Mouse (Mus musculus): ENCODE data around the gene Rpia. TPM values are rescaled to one million over a fixed set of nuclear protein-coding genes. Genes with fewer than 3 reads are reported as not detected.
"Not testable (repeated sequence)": the region's sequence is repeated elsewhere in the genome, so short reads cannot be mapped to it uniquely, and the experiment has no call there.

Rpia gene
- polyA plus RNA-seq, 1 experiment from 2014 or later: 3.3 TPM

DNA sequence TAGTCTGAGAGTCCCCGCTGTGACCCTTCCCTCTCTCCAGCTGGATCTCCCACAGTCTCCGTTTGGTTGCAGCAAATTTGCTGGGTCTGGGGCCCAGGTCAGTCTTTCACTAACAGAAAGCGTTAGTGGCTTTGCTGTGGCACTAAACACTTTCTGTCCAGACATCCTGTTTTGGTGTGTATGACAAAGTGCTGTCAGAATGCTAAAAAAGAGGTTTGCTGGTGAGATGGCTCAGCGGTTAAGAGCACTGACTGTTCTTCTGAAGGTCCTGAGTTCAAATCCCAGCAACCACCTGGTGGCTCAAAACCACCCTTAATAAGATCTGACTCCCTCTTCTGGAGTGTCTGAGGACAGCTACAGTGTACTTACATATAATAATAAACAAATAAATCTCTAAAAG is 31.2 kb upstream of the Rpia start:
- not testable (repeated sequence) for H3K4me2 ChIP-seq (ENCODE audit: low read length); H3K36me3 ChIP-seq (ENCODE audit: control insufficient read depth, insufficient read depth); H3K9me3 ChIP-seq (ENCODE audit: control insufficient read depth, low read length); H3K9ac ChIP-seq (replicated peaks; ENCODE audit: low read depth, low read length); ATAC-seq; H3K4me3 ChIP-seq (replicated peaks; ENCODE audit: low read length); H3K27me3 ChIP-seq (replicated peaks; ENCODE audit: control insufficient read depth, insufficient read depth, low read length); H3K4me1 ChIP-seq (replicated peaks; ENCODE audit: control insufficient read depth, insufficient read depth, low read length); H3K27ac ChIP-seq (ENCODE audit: low read length)
- WGBS: 69% methylated on average over 4 of the region's 4 CpGs

- Histone ChIP-seq H3K27ac (ENCODE audit: low read length) (no peak overlapping the region), H3K4me2 (ENCODE audit: low read length) (no peak overlapping the region), H3K4me3 (replicated peaks; ENCODE audit: low read length) (no peak overlapping the region), H3K36me3 (ENCODE audit: control insufficient read depth, insufficient read depth) (no peaks in the 10 kb centered on the region), H3K4me1 (replicated peaks; ENCODE audit: control insufficient read depth, insufficient read depth, low read length) (peaks cover 6% of the 10 kb centered on the region), H3K27me3 (replicated peaks; ENCODE audit: control insufficient read depth, insufficient read depth, low read length) (no peaks in the 10 kb centered on the region), H3K9ac (replicated peaks; ENCODE audit: low read depth, low read length) (no peak overlapping the region), H3K9me3 (ENCODE audit: control insufficient read depth, low read length) (no peaks in the 10 kb centered on the region)
- WGBS: 71% methylated on average over 5 of the region's 5 CpGs
- no peak for ATAC-seq
Measured at GRCm38 (mm10) chr6:70822386-70822910, 30.4 kb upstream of the Rpia start.

- no peak overlapping the region for H3K4me3 ChIP-seq (replicated peaks; ENCODE audit: low read length)
- no peak overlapping the region for H3K4me2 ChIP-seq (ENCODE audit: low read length)
- no peak overlapping the region for H3K27ac ChIP-seq (ENCODE audit: low read length)
- no peaks in the 10 kb centered on the region for H3K27me3 ChIP-seq (replicated peaks; ENCODE audit: control insufficient read depth, insufficient read depth, low read length)
- WGBS: 78% methylated on average over 2 of the region's 2 CpGs
- H3K36me3 ChIP-seq (ENCODE audit: control insufficient read depth, insufficient read depth): no peaks in the 10 kb centered on the region
- H3K9me3 ChIP-seq (ENCODE audit: control insufficient read depth, low read length): no peaks in the 10 kb centered on the region
- H3K4me1 ChIP-seq (replicated peaks; ENCODE audit: control insufficient read depth, insufficient read depth, low read length): peaks cover 6% of the 10 kb centered on the region
- no peak for ATAC-seq
- no peak overlapping the region for H3K9ac ChIP-seq (replicated peaks; ENCODE audit: low read depth, low read length)
Measured at GRCm38 (mm10) chr6:70821566-70821965, 29.5 kb upstream of the Rpia start.

GRCm38 (mm10) chr6:70815471-70815870 is 23.4 kb upstream of the Rpia start:
- Histone ChIP-seq H3K36me3 (ENCODE audit: control insufficient read depth, insufficient read depth) (no peaks in the 10 kb centered on the region), H3K9ac (replicated peaks; ENCODE audit: low read depth, low read length) (no peak overlapping the region), H3K27me3 (replicated peaks; ENCODE audit: control insufficient read depth, insufficient read depth, low read length) (no peaks in the 10 kb centered on the region), H3K4me2 (ENCODE audit: low read length) (no peak overlapping the region), H3K27ac (ENCODE audit: low read length) (no peak overlapping the region), H3K9me3 (ENCODE audit: control insufficient read depth, low read length) (no peaks in the 10 kb centered on the region), H3K4me1 (replicated peaks; ENCODE audit: control insufficient read depth, insufficient read depth, low read length) (no peaks in the 10 kb centered on the region), H3K4me3 (replicated peaks; ENCODE audit: low read length) (no peak overlapping the region)
- ATAC-seq: no peak
- WGBS: 87% methylated on average over 8 of the region's 8 CpGs

DNA sequence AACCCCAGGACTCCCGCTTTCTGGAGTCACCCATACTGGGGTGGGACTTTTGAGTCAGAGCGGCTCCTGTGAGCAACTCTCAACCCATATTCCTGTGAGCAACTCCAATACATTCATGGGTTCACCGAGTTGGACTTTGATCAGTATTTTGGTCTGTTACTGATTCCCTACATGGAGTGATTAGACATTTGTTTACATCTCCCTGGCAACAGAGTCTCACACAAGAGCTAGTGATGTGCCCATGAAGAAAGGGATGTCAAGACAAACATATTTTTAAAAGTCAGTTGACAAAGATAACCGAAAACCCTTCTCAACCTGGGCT is 22.6 kb upstream of the Rpia start:
- Histone ChIP-seq H3K9ac (replicated peaks; ENCODE audit: low read depth, low read length) (no peak overlapping the region), H3K4me2 (ENCODE audit: low read length) (no peak overlapping the region), H3K4me1 (replicated peaks; ENCODE audit: control insufficient read depth, insufficient read depth, low read length) (no peaks in the 10 kb centered on the region), H3K36me3 (ENCODE audit: control insufficient read depth, insufficient read depth) (no peaks in the 10 kb centered on the region), H3K4me3 (replicated peaks; ENCODE audit: low read length) (no peak overlapping the region), H3K27ac (ENCODE audit: low read length) (no peak overlapping the region), H3K27me3 (replicated peaks; ENCODE audit: control insufficient read depth, insufficient read depth, low read length) (no peaks in the 10 kb centered on the region), H3K9me3 (ENCODE audit: control insufficient read depth, low read length) (no peaks in the 10 kb centered on the region)
- no peak for ATAC-seq
- WGBS: 89% methylated on average over 4 of the region's 4 CpGs

DNA sequence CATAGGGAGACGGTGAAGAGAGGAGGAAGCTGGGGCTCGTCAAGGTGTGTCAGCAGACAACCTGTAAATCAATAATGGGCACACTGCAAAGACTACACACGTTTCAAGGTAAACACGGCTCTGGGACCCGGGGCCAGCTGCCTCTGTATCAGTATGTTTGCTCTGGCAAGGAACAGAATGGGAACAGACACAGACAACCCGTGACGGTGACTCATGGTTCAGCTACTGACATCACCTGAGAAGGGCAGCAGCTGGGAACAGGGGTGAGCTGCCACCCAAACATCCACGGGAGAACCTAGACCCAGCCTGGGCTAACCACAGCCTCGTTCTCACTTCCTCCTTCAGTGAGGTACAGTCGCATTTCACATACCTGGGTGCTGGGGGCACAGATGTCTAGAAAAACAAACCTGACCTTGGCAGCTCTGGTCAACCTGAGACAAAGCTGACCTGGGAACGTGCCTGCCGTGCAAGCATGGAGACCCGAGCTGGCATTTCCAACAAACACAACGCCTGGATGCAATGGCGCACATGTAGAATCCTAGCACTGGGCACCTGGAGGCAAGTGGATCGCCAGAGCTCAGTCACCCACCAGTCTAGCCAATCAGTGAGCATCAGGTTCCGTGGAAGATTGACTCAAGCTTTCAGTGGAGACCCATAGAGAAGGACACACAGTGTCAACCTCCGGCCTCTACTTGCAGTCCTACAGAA is 22.0 kb upstream of the Rpia start:
- Histone ChIP-seq H3K4me3 (replicated peaks; ENCODE audit: low read length) (no peak overlapping the region), H3K27ac (ENCODE audit: low read length) (no peak overlapping the region), H3K27me3 (replicated peaks; ENCODE audit: control insufficient read depth, insufficient read depth, low read length) (no peaks in the 10 kb centered on the region), H3K4me1 (replicated peaks; ENCODE audit: control insufficient read depth, insufficient read depth, low read length) (no peaks in the 10 kb centered on the region), H3K9ac (replicated peaks; ENCODE audit: low read depth, low read length) (no peak overlapping the region), H3K9me3 (ENCODE audit: control insufficient read depth, low read length) (no peaks in the 10 kb centered on the region), H3K36me3 (ENCODE audit: control insufficient read depth, insufficient read depth) (no peaks in the 10 kb centered on the region), H3K4me2 (ENCODE audit: low read length) (no peak overlapping the region)
- no peak for ATAC-seq
- WGBS: 86% methylated on average over 18 of the region's 18 CpGs

GRCm38 (mm10) chr6:70812526-70812895 is 20.5 kb upstream of the Rpia start:
- no peak for ATAC-seq
- no peak overlapping the region for H3K4me3 ChIP-seq (replicated peaks; ENCODE audit: low read length)
- WGBS: 49% methylated on average over 4 of the region's 4 CpGs
- no peak overlapping the region for H3K9ac ChIP-seq (replicated peaks; ENCODE audit: low read depth, low read length)
- H3K4me2 ChIP-seq (ENCODE audit: low read length): no peak overlapping the region
- H3K36me3 ChIP-seq (ENCODE audit: control insufficient read depth, insufficient read depth): no peaks in the 10 kb centered on the region
- no peaks in the 10 kb centered on the region for H3K27me3 ChIP-seq (replicated peaks; ENCODE audit: control insufficient read depth, insufficient read depth, low read length)
- H3K4me1 ChIP-seq (replicated peaks; ENCODE audit: control insufficient read depth, insufficient read depth, low read length): no peaks in the 10 kb centered on the region
- no peaks in the 10 kb centered on the region for H3K9me3 ChIP-seq (ENCODE audit: control insufficient read depth, low read length)
- H3K27ac ChIP-seq (ENCODE audit: low read length): no peak overlapping the region; the same call in 1 of the 2 replicates

- WGBS: 18% methylated on average over 6 of the region's 6 CpGs
Measured at GRCm38 (mm10) chr6:70811557-70812525, 19.8 kb upstream of the Rpia start.

DNA sequence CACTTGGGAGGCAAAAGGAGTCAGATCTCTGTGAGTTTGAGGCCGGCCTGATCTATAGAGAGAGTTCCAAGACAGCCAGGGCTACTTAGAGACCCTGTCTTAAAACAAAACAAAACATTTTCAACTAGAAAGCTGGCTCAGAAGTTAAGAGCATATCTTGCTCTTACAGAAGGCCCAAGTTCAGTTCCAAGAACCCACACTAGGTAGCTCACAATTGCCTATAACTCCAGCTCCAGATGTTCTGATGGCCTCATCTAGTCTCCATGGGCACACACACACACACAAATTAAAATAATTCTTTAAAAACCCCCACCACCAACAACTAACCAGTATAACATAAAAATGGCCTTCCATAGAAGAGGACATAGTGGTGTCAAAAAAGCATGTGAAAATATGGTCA is 18.5 kb upstream of the Rpia start:
- no peak overlapping the region for H3K4me2 ChIP-seq (ENCODE audit: low read length)
- no peak overlapping the region for H3K27ac ChIP-seq (ENCODE audit: low read length)
- no peaks in the 10 kb centered on the region for H3K27me3 ChIP-seq (replicated peaks; ENCODE audit: control insufficient read depth, insufficient read depth, low read length)
- WGBS: 86% methylated on average over 1 of the region's 1 CpGs
- H3K4me3 ChIP-seq (replicated peaks; ENCODE audit: low read length): no peak overlapping the region
- 0 out of 2 replicates have a peak, but pooled peaks cover 2% of the 10 kb centered on the region for H3K4me1 ChIP-seq (replicated peaks; ENCODE audit: control insufficient read depth, insufficient read depth, low read length)
- ATAC-seq: no peak
- no peaks in the 10 kb centered on the region for H3K36me3 ChIP-seq (ENCODE audit: control insufficient read depth, insufficient read depth)
- H3K9ac ChIP-seq (replicated peaks; ENCODE audit: low read depth, low read length): no peak overlapping the region
- H3K9me3 ChIP-seq (ENCODE audit: control insufficient read depth, low read length): no peaks in the 10 kb centered on the region

More at GRCm38 (mm10) chr6:70811557-70812525, 19.8 kb upstream of the Rpia start:
- H3K27ac ChIP-seq (ENCODE audit: low read length): no peak overlapping the region
- H3K4me2 ChIP-seq (ENCODE audit: low read length): no peak overlapping the region
- no peaks in the 10 kb centered on the region for H3K9me3 ChIP-seq (ENCODE audit: control insufficient read depth, low read length)
- no peaks in the 10 kb centered on the region for H3K36me3 ChIP-seq (ENCODE audit: control insufficient read depth, insufficient read depth)
- H3K9ac ChIP-seq (replicated peaks; ENCODE audit: low read depth, low read length): no peak overlapping the region
- ATAC-seq: peak; percentile 53; the same call in 1 of the 2 replicates
- H3K4me1 ChIP-seq (replicated peaks; ENCODE audit: control insufficient read depth, insufficient read depth, low read length): no peaks in the 10 kb centered on the region
- no peaks in the 10 kb centered on the region for H3K27me3 ChIP-seq (replicated peaks; ENCODE audit: control insufficient read depth, insufficient read depth, low read length)
- H3K4me3 ChIP-seq (replicated peaks; ENCODE audit: low read length): no peak overlapping the region
